Mouse (Mus musculus) left cerebral cortex, adult 8-10 months (tissue): ENCODE measurements around the gene Galntl6. TPM values are rescaled to one million over a fixed set of nuclear protein-coding genes. Genes with fewer than 3 reads are reported as not detected.

Experiments
- DNase-seq, 2 experiments: peaks; one replicate each; pipeline ENCODE4 v3.0.0; 2022; ENCODE audit warnings: low spot score in 2 of 2
- total RNA-seq, 4 experiments: library from RNA; stranded (reverse); gene quantifications; 2 replicates each; pipeline ENCODE4 v1.2.4; 2022

Gene Galntl6
- total RNA-seq, 4 experiments from 2014 or later = 26.4 to 36.6 (median 28.9) TPM

GRCm38 (mm10) chr8:58290080-58290479 lies 622.4 kb downstream of the Galntl6 start:
- DNase-seq = no peak

GRCm38 (mm10) chr8:58265485-58265884 lies 647.0 kb downstream of the Galntl6 start:
- DNase-seq = no peak

DNA sequence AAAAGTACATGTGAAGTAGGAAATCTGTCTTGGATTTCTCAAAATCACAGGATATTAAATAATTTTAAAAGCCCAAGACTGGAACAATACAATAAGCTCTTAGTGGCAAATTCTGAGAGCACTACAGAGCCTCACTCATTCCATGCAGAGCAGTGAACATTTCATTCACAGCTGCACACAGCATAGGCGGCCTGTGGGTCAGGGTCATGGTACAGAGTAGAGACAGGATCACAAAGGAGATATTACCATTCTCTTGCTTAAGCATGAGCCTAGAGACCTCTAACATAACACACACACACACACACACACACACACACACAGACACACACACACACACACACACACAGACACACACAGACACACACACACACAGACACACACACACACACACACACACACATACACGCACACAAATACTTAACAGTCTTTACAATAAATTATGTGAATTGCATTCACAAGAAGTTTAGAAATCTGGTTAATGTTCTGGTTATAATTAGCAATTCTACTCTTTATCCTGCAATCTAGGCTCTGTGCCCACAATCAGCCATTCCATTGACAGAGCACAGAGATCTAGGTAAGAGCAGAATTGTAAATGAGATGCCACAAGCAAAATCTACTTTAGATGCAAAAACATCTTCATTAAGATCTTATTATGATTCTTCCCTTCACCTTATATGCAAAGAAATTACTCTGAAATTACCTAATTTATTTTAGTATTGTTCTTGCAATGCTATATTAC lies 653.7 kb downstream of the Galntl6 start:
- DNase-seq = no peak

DNA sequence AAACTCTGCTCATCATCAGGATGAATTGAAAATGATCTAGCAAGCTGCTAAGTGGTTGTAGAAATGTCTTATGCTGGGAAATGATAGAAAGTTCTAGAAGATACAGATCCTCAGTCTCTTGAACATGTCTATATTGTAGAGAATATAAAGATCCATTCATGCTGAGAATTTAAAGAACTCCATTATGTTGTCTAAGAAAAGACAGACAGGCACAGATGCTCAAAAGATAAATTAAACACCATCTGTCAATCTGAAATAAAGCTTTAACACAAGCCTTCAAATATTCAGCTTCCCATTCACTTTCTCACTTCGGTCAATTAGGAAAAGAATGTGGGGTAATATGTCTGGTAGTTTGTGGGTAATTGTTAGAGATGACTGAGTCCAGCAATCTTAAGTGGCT lies 658.8 kb downstream of the Galntl6 start:
- DNase-seq = no peak

DNA sequence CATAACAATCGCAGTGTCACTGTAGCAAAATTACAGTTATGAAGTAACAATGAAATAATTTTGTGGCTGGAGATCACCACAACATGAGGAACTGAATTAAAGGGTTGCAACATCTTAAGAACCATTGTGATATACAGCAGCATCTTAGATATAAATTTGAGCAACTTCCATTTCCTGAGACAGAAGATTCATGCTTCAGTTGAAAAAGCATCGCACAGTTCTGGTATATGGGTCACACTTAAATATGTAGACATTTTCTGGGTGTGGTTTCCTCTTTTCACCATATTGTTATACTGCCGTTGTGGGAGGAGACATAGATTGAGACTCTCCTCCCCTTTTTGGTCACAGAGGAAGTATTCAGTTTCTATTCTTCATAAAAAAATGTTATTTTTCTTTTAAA lies 667.6 kb downstream of the Galntl6 start:
- DNase-seq = no peak

DNA sequence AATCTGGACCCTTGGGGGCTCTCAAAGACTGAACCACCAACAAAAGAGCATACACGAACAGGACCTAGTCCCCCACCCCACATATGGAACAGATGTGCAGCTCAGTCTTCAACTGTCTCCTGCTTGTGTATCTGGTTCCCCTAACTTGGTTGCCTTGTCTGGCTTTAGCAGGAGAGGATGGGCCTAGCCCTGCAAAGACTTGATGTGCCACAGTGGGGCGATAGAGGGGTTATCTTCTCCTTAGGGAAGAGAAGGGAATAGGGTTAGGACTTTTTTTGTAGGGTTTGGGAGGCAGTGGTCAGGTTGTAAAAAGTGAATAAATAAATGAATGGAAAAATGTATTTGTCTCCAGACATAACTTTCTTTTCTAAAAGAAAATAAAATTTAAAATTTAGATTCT lies 678.2 kb downstream of the Galntl6 start:
- DNase-seq = no peak

DNA sequence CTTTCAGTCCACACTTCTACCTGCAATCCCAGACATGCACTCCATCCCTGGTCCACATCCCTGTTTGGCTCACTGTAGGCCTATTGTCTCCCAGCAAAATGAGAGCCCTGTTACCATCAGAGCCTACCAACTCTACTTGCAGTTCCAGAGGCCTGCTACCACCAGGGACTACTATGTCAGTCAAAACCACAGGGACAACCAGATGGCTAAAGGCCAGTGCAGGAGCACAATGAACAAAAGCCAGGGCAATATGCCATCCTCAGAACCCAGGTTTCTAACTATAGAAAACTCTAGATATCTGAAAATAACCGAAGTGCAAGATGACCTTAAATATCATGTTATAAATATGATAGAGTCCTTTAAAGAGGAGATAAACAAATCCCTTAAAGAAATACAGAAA lies 683.7 kb downstream of the Galntl6 start:
- DNase-seq = no peak

- no peak for DNase-seq
These were observed 694.6 kb downstream of the Galntl6 start for GRCm38 (mm10) chr8:58217885-58218284.

DNA sequence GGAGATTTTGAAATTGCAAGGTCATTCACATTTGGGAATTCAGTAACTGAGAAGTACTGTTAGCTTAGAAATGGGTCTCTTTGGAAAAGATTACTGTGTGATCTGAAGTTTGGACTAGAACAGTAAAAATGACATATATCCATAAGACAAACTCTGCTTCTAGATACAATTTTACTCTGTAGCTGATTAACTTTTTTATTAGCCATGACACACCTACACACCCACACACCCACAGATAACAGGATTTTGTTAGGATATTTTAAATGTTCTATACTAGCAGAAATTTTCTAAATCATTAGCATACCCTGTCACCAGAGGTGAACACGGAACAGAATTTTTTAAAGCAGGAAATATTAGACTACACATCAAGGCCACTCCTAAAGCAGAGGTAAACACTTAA lies 722.7 kb downstream of the Galntl6 start:
- no peak for DNase-seq

DNA sequence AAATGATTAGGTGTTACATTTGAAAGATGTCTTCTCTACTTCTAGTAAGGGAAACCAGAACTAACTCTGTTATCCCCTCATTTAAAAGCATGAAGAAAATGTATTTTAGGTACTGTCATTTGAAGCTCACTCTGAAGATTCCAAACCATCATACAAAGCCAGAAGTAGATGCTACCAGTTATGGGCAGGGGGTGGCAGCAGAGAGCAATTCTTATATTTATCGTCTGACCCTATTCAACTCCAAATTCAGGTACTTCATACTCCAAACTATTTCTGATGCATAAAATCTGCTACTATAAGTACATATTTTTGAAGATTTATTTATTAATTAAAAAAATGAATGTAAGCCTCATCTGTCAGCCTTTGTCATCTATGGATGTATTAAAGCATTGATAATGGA lies 765.5 kb downstream of the Galntl6 start:
- peak in 1 of 2 experiments; percentile 18 for DNase-seq

GRCm38 (mm10) chr8:58086733-58087132 lies 825.7 kb downstream of the Galntl6 start:
- DNase-seq = no peak

- peak in 1 of 2 experiments; percentile 37 for DNase-seq
These were observed 827.5 kb downstream of the Galntl6 start for GRCm38 (mm10) chr8:58084931-58085330.

DNA sequence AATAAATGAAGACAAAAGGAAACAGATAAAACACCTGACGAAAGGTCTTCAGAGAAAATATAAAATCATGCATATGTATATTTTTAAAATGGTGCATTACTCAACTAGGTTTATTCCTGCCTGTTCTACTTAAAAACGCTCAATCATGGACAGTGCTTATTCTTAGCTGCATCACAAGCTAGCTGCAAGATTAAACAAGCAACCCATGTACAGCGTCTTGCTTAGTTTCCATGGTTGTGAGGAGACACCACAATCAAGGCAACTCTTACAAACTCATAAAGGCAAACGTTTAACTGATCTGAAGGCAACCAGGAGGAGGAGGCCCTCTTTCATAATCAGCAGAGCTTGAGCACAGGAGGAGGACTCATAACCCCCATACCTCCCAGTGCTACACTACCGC lies 830.7 kb downstream of the Galntl6 start:
- no peak for DNase-seq

DNA sequence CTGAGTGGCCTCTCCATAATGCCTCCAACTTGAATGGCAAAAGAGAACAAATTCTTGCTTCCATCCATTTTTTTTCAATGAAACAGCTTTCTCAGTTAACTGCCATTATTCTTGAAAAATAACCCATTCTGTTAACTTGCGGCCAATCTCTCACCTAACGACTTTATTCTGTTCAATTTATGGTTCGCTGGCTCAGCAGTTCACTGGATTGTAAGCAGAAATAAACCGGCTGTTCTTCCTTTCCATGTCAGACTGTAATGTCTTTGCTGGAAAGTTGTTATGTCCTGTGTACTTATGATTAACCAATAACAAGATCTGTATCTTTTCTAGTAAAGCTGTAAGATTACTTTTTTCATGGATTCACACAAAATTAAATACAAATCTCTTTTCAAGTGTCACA lies 837.8 kb downstream of the Galntl6 start:
- DNase-seq = no peak

- DNase-seq = no peak
These were observed 838.7 kb downstream of the Galntl6 start for GRCm38 (mm10) chr8:58073733-58074132.

DNA sequence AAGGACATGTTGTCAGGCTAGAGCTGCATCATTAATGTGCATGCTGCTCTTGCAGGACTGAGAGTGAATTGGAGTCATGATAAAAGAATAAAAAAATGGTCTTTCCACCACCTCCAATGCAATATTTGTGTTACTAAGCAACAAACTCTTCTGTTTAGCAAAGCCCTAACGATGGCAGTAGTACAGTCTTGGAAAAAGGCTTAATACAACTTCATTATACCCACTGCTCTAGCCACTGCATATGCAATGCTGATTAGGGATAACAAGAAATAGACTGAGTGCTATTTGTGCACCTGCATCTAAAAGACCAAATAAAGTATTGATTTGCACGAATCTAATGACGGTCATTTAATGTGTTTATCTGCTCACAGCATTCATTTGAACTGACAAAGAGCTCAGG lies 880.2 kb downstream of the Galntl6 start:
- DNase-seq = no peak

GRCm38 (mm10) chr8:58025558-58025957 lies 886.9 kb downstream of the Galntl6 start:
- no peak for DNase-seq

- DNase-seq = no peak
These were observed 887.3 kb downstream of the Galntl6 start for GRCm38 (mm10) chr8:58025094-58025493.

- DNase-seq = no peak
These were observed 888.8 kb downstream of the Galntl6 start for GRCm38 (mm10) chr8:58023426-58024176.

- DNase-seq = no peak
These were observed 922.8 kb downstream of the Galntl6 start for GRCm38 (mm10) chr8:57989428-57990171.

DNA sequence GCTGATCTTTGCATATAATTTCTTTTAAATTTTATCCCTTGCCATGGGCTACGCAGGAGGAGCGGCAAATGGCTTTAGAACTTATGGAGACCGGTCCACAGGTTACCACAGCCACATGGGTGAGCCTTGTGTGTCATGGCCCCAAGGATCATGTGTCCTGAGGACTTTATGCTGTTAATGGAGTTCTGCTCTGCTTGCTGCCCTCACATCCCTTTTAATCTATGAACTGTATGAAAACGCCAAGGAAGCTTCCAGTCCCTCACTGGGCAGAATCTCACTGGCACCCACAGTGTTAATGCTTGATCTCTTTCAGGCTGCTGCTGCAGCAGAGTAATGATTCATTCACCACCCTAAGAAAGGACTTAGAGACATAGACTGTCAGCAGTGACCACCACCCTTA lies 935.1 kb downstream of the Galntl6 start:
- no peak for DNase-seq

DNA sequence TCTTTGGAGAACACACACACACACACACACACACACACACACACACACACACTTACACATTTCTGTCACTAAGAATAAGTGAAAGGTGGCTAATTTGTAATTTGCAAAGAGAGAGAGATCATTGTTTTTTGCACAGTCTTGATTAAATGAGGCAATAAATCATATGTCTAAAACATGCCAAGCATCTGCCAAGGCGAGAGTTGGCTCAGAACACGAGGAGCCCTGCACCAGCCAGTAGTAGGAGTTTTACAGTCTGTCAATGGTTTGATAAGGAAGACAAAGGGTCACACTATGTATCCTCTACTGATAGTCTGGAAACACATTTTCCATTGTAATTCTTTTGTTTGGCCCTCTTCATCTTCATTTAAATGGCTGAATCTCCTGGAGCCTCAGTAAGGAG lies 938.3 kb downstream of the Galntl6 start:
- no peak for DNase-seq
